Mouse (Mus musculus) ovary, postnatal 14 days (tissue): ENCODE data around the gene Scrn2.
A peak's percentile ranks its signal among the peaks of the same experiment; 100 is the strongest.

Experiments used
- DNase-seq: peaks from one replicate; pipeline ENCODE4 v3.0.0; 2022; ENCODE audit warnings: low spot score

The Scrn2 gene

GRCm38 (mm10) chr11:97018583-97019344 is 11.0 kb upstream of the Scrn2 start:
- no peak for DNase-seq

- no peak for DNase-seq
Observed at GRCm38 (mm10) chr11:97019345-97019708, 10.4 kb upstream of the Scrn2 start.

- DNase-seq = no peak
Observed at GRCm38 (mm10) chr11:97021121-97021765, 8.5 kb upstream of the Scrn2 start.

DNA sequence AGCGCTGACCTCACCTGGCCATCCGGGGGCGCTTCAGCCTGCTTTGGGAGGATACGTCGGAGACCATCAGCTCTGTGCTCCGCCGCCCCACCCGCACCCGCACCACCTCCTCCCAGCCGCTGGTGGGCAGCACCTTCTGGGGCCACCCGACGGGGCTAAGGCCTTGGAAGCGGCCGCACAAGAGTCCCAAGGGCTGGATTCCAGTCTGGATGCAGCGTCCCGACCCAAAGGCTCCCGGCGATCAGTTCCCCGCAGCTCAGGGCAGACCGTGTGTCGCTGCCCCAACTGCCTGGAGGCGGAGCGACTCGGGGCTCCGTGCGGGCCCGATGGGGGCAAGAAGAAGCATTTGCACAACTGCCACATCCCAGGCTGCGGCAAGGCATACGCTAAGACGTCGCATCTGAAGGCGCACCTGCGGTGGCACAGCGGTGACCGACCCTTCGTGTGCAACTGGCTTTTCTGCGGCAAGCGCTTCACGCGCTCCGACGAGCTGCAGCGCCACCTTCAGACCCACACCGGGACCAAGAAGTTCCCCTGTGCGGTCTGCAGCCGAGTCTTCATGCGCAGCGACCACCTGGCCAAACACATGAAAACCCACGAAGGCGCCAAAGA is 7.8 kb upstream of the Scrn2 start:
- DNase-seq = peak; percentile 72

- DNase-seq = peak; percentile 43
Observed at GRCm38 (mm10) chr11:97024977-97025376, 4.8 kb upstream of the Scrn2 start.

DNA sequence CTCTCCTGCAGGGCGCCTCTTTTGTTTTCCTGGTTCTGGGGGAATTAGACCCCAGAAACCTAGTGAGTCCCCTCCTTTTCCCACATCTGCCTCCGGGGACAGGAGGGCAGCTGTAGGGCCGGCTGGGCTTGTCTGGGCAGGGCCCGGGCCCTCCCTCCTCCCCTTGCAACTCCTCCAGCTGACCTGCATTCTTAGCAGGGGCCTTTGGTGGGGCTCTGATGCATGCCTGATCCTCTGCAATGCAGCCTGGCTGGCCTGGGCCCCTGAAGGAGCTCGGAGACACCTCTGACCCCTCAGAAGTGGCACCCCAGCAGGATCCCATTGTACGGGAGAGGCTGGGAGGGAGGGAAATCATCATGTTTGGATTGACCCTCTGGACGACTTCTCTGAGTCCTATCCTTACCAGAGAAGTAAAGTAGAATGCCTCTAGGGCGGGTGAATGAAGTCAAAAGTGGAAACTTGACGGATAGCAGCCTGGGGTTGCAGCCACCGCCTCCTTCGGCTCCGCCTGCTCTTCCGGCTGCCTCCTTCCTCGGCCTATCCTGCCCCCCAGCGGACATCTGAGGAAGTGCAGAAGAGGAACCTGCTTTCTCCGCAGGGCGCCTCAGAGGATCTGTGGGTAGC is 3.9 kb upstream of the Scrn2 start:
- peak; percentile 90 for DNase-seq

- DNase-seq = no peak
Observed at GRCm38 (mm10) chr11:97030426-97030825, 688 bp downstream of the Scrn2 start.

GRCm38 (mm10) chr11:97031977-97032376 is 2.2 kb downstream of the Scrn2 start:
- DNase-seq = no peak

DNA sequence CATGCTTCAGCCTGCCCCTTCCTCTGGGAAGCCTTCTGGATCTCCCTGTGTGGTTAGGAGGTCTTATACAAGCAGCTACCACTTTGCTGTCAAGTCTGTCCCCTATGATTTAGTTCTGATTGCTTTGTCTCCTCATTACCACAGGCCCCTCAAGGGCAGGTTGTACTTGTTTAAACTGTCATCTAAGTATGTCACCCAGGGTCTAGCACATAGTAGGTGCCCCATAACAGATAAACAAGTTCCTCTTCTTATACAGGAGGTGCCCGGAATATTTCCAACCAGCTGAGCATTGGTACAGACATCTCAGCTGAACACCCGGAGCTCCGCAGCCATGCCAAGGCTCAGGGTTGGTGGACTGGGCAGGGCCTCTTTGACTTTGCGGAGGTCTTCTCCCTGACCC is 2.8 kb downstream of the Scrn2 start:
- DNase-seq = no peak

DNA sequence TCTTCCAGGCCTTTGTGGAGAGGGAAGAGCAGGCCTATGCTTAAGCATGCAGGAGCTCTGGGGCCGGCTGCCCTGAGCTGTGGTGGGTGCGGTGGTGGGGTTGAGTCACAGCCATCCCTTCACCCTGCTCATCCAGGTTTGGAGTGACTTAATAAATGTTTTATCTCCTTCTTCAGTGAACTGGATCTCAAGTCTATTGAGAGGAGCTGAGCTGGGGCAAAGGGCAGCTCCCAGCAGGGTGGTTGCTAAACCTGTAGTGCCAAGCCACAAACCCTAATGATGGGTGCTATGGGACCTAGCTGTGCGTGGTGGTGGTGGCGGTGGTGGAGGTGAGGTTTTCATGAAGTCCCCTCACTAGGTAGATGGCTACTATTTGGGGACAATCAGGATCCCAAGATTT is 4.0 kb downstream of the Scrn2 start:
- no peak for DNase-seq

DNA sequence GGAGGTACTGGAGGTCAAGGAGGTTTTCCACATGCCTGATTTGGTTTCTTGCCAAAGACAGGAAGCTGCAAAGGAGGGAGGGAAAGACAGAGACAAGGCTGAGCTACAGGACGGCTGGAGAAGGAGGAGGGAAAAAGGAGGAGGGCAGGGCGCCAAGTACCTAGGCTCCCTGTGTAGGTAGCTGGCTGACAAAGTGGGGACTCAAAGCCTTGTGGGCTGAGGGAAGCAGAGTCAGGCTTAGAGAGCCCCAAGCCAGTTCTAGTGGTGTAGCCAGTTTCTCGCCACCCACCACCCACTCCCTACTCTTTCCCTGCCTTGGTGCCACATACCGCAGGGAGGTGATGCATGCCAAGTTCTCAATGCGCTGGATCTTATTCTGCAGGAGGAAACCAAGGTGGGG is 6.4 kb downstream of the Scrn2 start:
- no peak for DNase-seq

DNA sequence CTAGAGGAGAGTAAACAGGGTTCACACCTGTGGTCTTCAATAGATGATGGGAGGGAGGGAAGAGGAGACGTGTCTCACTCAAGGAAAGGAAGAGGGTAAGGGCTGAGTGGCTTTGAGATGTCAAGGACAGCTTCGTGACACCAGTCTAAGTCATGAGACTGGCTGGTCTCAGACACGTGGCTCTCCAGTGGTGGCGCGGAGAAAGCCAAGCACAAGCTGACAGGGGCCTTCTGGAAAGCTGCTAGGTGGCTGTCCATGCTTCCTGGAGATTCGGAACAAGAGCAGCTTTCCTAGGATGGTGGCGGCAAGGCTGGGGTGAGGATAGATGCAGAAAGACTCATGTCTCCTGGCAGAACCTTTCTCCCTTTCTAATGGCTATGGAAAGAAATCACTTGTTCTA is 9.1 kb downstream of the Scrn2 start:
- no peak for DNase-seq

DNA sequence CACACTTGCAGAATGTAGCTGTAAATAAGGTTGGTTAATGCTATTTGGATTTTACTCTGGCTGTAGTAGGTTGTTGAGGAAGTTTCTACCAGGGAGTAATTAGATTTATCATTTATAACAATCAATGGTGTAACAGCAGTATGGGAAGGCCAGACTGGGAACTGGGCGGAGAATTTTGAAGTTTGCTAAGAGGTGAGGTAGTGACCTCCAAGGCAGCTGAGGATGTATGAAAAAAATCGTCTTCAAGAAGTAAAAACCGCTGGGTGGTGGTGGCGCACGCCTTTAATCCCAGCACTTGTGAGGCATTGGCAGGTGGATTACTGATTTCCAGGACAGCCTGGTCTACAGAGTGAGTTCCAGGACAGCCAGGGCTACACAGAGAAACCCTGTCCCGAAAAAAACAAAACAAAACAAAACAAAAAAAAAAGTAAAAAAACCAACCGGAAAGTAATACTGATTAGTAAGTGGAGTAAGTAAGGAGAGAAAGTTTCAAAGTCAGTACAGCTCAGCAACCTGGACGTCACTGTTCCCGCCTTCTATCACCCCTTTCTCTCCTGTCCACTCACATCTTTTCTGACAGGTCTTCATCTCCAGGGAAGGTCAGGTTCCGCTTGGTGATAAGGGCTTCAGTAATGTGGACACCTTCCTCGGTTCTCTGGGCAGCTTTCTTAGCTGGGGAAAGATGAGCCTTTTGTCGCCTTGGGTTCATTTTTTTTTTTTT is 10.7 kb downstream of the Scrn2 start:
- DNase-seq = no peak

- peak; percentile 81 for DNase-seq
Observed at GRCm38 (mm10) chr11:97041022-97041899, 11.5 kb downstream of the Scrn2 start, which contains the start of the genes Lrrc46 and Mrpl10. Lrrc46 (minus strand) TSS chr11:97041407. Mrpl10 (plus strand) TSS chr11:97041560.

DNA sequence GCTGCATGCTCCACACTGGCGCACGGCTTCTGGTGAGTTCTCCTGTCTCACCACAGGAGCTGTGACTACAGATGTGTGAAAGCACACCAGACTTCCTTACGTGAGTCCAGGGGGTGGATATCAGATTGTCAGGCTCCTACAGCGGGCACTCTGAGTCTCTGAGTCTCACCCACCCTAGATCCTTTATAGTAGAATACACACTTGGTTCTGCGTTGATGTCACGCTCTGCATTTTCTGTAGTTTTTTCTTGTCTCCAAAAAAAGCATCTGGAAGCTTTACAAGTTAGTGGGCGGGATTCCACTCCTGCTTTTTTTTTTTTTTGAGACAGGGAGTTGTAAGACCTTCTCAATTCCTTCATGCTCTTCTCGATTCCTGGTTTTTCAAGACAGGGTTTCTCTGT is 15.2 kb downstream of the Scrn2 start:
- no peak for DNase-seq

DNA sequence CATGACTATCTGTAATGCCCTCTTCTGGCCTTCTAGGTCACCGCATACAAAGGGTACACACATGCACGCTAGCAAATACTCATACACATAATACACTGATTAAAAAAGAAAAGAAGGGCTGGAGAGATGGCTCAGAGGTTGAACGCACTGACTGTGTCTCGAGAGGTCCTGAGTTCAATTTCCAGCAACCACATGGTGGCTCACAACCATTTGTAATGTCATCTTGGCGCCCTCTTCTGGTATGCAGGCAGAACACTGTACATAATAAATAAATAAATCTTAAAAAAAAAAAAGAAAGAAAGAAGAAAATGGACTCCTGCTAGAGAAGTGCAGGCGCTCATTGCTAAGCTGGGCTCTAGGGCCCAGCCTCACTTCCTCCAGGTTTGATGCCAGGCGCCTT is 16.1 kb downstream of the Scrn2 start:
- no peak for DNase-seq

DNA sequence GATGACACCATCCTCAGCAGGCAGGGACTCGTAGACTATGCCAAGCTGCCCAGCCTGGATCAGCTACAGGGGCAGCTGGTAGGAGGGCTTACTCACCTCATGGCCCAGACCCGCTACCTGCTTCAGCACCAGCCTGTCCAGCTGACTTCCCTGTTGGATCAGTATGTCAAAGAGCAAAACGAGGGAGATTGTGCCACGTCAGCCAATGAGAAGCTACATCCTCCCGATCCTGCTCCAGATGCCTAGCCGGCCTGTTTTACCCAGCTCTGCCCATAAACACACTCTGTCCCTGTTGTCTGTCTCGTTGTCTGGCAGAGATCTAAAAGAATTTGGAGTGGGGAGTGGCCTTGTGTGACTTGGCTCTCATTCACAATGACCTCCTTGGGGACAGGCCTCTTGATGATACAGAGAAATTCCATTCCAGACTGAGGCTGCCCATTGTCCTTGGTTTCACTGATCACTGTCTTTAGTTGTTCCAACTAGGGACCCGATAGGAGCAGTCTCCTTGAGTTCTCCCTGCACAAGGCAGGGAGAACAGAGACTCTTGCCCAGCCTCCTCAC is 18.4 kb downstream of the Scrn2 start:
- DNase-seq = no peak

DNA sequence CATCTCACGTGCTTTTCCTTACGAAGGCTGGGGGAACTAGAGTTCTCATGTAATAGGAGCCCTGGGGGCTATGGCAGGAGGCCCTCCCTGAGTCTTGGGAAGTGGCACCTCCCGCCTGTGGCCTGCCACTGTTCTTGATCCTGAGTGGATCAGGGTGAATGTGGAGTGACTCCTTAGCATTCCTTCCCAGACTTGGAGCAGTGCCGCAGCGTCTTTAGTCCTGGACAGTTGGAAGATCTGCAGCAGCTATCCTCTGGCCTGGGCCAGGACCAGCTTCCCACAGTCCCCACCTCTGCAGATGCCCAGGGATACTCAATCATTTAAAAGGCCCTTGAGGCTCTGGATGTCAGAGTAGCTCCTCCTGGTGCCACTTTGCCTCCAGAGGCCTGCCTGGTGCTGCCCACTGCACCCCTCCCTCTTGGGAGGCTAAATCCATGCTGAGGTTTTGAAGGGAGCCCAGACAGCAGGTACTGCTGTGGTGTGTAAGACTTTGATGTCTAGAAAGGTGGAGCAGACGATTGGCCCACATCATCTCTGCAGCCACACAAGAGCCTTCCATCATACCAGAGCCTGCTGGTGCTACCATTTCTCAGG is 19.9 kb downstream of the Scrn2 start:
- no peak for DNase-seq

- peak; percentile 60 for DNase-seq
Observed at GRCm38 (mm10) chr11:97050216-97050943, 20.6 kb downstream of the Scrn2 start, which contains the start of gene Osbpl7. Osbpl7 (plus strand) TSS chr11:97050628.
